Mouse (Mus musculus) hindbrain, embryonic 15.5 days (tissue): ENCODE results near the gene Trpc2. TPM values are rescaled to one million over a fixed set of nuclear protein-coding genes. Genes with fewer than 3 reads are reported as not detected.

Source experiments
- ATAC-seq: fragments of 200-750 bp; cut with Nextera tagmentation; 2 replicates; pipeline ENCODE4 v1.8.0; 2017; ENCODE audit warnings: low read depth, moderate number of reproducible peaks, moderate TSS enrichment; ENCODE audit not compliant: low FRiP score
- H3K27ac ChIP-seq: fragments of 300-500 bp; sonication (generic); replicated peaks from 2 replicates; pipeline ENCODE4 v1.5.1; 2015; ENCODE audit warnings: mild to moderate bottlenecking, inconsistent platforms
- H3K27me3 ChIP-seq: fragments of 300-500 bp; sonication (generic); 2 replicates; pipeline ENCODE4 v1.6.1; 2015; ENCODE audit warnings: control low read depth, inconsistent platforms
- H3K36me3 ChIP-seq: fragments of 300-500 bp; sonication (generic); 2 replicates; pipeline ENCODE4 v1.6.1; 2015; ENCODE audit warnings: control low read depth, inconsistent platforms
- H3K4me1 ChIP-seq: fragments of 300-500 bp; sonication (generic); replicated peaks from 2 replicates; pipeline ENCODE4 v1.6.1; 2015; ENCODE audit warnings: control low read depth, inconsistent platforms
- H3K4me2 ChIP-seq: fragments of 300-500 bp; sonication (generic); 2 replicates; pipeline ENCODE4 v1.6.1; 2015; ENCODE audit warnings: moderate library complexity, mild to moderate bottlenecking, inconsistent platforms
- H3K4me3 ChIP-seq: fragments of 300-500 bp; sonication (generic); 2 replicates; pipeline ENCODE4 v1.5.1; 2015; ENCODE audit warnings: mild to moderate bottlenecking, inconsistent platforms
- H3K9ac ChIP-seq: fragments of 300-500 bp; sonication (generic); 2 replicates; pipeline ENCODE4 v1.6.1; 2015; ENCODE audit warnings: inconsistent platforms
- H3K9me3 ChIP-seq: fragments of 300-500 bp; sonication (generic); 2 replicates; pipeline ENCODE4 v1.6.1; 2016; ENCODE audit warnings: control low read depth, inconsistent platforms
- WGBS: fragments of 180-500 bp; shearing (Covaris S2); methylation state at CpG from one replicate; pipeline ENCODE4 v1.1.7; 2015; 5-methylcytosine and 5-hydroxymethylcytosine counted together
- polyA plus RNA-seq: library from polyadenylated mRNA; unstranded; fragments of >200 nt; fragmentation: Nextera tagmentation; extraction: Ambion mirVana; gene quantifications from 2 replicates; pipeline ENCODE4 v1.2.1, GENCODE M21; 2015

Gene Trpc2
- polyA plus RNA-seq, 1 experiment from 2014 or later = not detected

DNA sequence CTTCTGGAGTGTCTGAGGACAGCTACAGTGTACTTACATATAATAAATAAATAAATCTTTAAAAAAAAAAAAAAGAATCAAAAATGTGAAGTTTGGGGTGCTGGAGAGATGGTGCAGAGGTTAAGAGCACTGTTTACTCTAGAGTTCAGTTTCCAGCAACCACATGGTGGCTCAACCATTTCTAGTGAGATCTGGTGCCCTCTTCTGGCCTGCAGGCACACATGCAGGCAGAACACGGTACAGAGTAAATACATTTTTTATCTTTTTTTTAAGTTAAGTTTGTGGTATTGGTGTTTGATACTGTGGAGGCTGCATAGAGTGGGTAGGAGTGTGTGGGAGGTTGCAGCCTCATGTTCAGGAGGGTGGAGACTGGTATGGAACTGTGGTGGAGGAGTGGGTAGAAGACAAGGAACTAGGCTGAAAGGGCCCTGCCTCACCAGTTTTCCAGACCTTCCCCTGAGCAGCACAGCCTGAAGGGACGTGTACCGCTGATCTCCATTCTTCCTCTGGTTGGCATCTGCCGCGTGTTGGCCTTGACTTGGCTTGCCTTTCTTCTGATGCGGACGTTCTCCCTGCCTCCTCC, 6.1 kb upstream of the Trpc2 start:
- no peak; the same call in 1 of the 2 replicates for ATAC-seq
- peaks cover 67% of the 10 kb centered on the region for H3K36me3 ChIP-seq

DNA sequence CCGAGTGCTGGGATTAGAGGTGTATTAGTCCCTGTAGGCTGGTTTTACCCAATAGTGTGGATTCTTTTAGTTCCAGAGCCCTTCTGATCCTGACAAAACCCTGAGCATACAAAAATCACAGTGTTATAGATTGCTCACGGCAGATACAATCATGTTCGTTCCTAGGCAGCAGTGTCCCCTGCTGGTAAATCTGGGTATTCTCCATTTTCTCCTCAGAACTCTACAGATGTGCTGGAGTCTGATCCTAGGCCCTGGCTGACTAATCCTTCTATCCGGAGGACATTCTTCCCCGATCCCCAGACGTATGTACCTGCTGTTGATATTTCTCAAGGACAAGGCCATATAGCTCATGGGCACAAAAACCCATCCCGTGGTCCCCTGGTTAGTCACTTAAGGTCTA, 4.4 kb upstream of the Trpc2 start:
- Histone ChIP-seq H3K27ac (no peak overlapping the region), H3K36me3 (peaks cover 64% of the 10 kb centered on the region), H3K4me1 (no peaks in the 10 kb centered on the region), H3K27me3 (no peaks in the 10 kb centered on the region), H3K4me2 (no peak overlapping the region), H3K9me3 (no peaks in the 10 kb centered on the region), H3K9ac (no peak overlapping the region), H3K4me3 (no peak overlapping the region)
- WGBS = 79% methylated on average over 7 of the region's 7 CpGs
- no peak; the same call in 1 of the 2 replicates for ATAC-seq

More for the DNA sequence above, 6.1 kb upstream of the Trpc2 start:
- Histone ChIP-seq H3K27ac (no peak overlapping the region), H3K4me1 (no peaks in the 10 kb centered on the region), H3K9ac (no peak overlapping the region), H3K4me2 (no peak overlapping the region), H3K9me3 (no peaks in the 10 kb centered on the region), H3K27me3 (no peaks in the 10 kb centered on the region), H3K4me3 (no peak overlapping the region)
- 84% methylated on average over 7 of the region's 7 CpGs for WGBS

DNA sequence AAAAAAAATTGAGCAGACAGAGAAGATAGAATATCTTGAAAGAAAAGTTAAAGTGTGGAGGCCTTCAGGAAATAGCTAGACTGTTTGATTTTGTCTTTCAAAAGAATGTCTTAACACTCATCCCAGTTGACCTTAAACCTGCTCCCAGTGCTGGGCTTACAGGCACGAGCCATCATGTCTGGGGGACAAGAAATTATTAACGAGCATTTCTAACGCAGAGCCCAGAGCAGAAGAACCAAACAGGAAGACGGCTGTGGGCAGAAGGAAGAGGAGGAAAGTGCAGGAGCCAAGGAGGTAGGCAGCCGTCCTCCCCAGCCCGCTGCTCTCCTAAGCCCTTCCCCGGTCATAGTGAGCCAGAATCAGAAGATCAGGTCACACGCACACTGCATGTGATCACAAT, 2.6 kb upstream of the Trpc2 start:
- no peak for ATAC-seq
- Histone ChIP-seq H3K9ac (no peak overlapping the region), H3K4me2 (no peak overlapping the region), H3K4me1 (no peaks in the 10 kb centered on the region), H3K27ac (no peak overlapping the region), H3K27me3 (no peaks in the 10 kb centered on the region), H3K9me3 (no peaks in the 10 kb centered on the region), H3K4me3 (no peak overlapping the region), H3K36me3 (peaks cover 52% of the 10 kb centered on the region)
- WGBS = 92% methylated on average over 8 of the region's 8 CpGs

DNA sequence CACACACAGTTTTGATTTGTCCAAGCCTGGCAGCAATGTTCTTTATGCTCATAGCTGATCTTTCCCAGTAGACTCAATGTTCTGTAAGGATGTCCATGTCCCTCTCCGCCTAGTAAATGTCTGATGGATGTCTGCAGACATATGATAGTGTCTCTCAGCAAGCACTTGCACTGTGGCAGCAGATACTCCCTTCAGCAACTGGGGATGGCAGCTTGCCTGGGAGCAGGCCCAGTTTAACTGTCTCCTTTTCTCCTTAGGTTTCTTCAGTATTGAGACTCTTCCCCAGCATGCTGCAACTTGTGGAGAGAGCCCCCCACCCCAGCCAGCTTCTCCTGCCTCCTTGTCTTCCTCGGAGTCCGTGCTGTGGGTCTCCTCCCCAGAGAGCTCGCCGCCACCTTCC, 1.1 kb upstream of the Trpc2 start:
- H3K4me2 ChIP-seq = no peak overlapping the region
- peaks cover 44% of the 10 kb centered on the region for H3K36me3 ChIP-seq
- H3K27me3 ChIP-seq = no peaks in the 10 kb centered on the region
- no peaks in the 10 kb centered on the region for H3K9me3 ChIP-seq
- no peak overlapping the region for H3K4me3 ChIP-seq
- no peak overlapping the region for H3K27ac ChIP-seq
- no peak overlapping the region for H3K9ac ChIP-seq
- H3K4me1 ChIP-seq = no peaks in the 10 kb centered on the region
- no peak for ATAC-seq
- 96% methylated on average over 5 of the region's 5 CpGs for WGBS

DNA sequence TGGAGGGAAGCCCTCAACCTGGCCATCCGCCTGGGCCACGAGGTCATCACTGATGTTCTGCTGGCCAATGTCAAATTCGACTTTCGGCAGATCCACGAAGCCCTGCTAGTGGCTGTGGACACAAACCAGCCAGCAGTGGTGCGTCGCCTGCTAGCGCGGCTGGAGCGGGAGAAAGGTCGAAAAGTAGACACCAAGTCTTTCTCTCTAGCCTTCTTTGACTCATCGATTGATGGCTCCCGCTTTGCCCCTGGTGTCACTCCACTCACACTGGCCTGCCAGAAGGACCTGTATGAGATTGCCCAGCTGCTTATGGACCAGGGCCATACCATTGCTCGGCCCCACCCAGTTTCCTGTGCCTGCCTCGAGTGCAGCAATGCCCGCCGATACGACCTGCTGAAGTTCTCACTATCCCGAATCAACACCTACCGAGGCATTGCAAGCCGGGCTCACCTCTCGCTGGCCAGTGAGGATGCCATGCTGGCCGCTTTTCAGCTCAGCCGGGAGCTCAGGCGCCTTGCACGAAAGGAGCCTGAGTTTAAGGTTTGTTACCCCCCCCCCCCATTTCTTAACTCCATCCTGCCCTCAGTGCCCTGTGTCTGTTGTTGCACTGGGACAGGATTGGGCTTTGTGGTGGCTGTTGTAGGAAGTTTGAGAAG, 1.3 kb downstream of the Trpc2 start:
- H3K4me2 ChIP-seq = no peak overlapping the region
- H3K36me3 ChIP-seq = peaks cover 35% of the 10 kb centered on the region

DNA sequence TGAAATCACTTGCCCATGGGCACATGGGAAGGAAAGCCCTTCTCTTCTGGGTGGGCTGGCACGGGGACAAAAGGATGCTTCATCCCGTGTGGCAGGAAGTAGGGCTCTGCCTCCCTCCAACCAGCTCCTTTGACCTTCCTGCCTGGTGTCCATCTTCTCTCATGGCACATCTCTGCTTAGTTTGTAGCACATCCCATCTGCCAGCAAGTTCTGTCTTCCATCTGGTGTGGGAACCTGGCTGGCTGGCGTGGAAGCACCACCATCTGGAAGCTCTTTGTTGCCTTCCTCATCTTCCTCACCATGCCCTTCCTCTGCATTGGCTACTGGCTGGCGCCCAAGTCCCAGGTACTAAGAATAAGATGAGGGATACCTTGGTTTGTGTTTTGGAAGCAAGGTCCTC, 4.4 kb downstream of the Trpc2 start:
- no peak for ATAC-seq
- Histone ChIP-seq H3K27me3 (no peaks in the 10 kb centered on the region), H3K27ac (no peak overlapping the region), H3K4me2 (no peak overlapping the region), H3K9me3 (no peaks in the 10 kb centered on the region), H3K9ac (no peak overlapping the region), H3K4me3 (no peak overlapping the region), H3K4me1 (no peaks in the 10 kb centered on the region), H3K36me3 (peaks cover 13% of the 10 kb centered on the region)
- WGBS = 88% methylated on average over 4 of the region's 4 CpGs

More for the DNA sequence above, 1.3 kb downstream of the Trpc2 start:
- Histone ChIP-seq H3K27ac (no peak overlapping the region), H3K4me1 (no peaks in the 10 kb centered on the region), H3K9ac (no peak overlapping the region), H3K9me3 (no peaks in the 10 kb centered on the region), H3K4me3 (no peak overlapping the region), H3K27me3 (no peaks in the 10 kb centered on the region)
- ATAC-seq = no peak
- WGBS = 93% methylated on average over 26 of the region's 26 CpGs

DNA sequence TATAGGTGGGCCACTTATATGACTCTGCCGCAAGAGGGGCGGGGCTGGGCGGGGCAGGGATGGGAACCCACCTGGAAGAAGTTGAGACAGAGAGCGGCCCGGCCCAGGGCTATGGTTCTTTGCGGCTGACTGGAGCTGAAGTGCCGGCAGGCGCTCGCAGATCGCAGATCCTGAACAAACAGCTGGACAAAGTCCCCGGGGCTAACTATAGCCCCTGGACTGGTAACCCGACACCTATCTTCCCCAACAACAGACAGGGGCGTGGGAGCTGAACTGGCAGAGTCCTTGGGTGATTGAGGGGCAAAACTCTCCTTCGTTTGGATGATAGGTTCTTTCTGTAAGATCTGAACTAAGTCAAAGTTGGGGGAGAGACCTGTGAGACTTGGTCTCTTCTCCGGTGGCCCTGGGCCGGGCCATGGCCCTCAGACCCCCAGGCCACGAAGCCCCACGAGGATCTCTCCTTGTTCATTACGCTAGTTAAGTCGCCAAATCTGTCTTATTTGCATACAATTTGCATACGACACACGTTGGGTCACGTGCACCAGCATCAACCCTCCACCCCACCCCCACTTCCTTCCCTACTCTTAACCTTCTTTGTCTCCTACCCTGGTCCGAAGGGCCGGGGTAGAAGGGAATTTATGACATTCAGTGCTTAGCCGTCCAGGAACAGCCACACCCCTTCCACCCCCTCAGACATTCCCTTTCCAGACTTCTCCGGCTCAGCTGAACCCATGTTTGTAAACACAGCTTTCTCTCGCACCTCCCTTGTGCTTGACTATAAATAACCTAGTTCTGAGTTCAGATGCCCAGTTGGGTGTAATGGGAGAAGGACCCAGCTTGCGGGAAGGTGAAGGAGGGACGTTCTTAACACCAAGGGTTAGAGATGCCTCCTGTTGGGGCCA, 17.1 kb downstream of the Trpc2 start:
- peak overlapping the region; percentile 10 for H3K4me3 ChIP-seq
- H3K9ac ChIP-seq = no peak overlapping the region
- WGBS = 5% methylated on average over 30 of the region's 30 CpGs
- H3K27me3 ChIP-seq = 0 out of 2 replicates have a peak, but pooled peaks cover 3% of the 10 kb centered on the region
- no peak overlapping the region for H3K27ac ChIP-seq
- H3K36me3 ChIP-seq = no peaks in the 10 kb centered on the region
- 0 out of 2 replicates have a peak, but pooled peaks have one; percentile 9 for ATAC-seq
- H3K4me1 ChIP-seq = peaks cover 11% of the 10 kb centered on the region
- H3K4me2 ChIP-seq = peak overlapping the region; percentile 51
- H3K9me3 ChIP-seq = no peaks in the 10 kb centered on the region

DNA sequence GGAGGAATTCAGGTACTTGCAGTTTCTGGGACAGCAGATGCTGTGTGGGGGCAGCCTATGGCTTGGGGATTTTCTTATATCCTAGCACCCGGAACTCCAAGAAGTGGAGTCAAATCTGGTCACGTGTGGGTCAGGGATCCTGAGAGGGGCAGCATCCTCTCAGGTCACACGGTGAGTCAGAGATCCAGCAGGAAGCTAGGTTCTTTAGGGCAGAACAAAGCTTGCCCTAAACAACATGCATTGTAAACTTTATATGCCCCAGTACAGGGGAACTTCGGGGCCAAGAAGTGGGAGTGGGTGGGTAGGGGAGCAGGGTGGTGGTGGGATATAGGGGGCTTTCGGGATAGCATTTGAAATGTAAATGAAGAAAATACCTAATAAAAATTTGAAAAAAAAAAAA, 18.0 kb downstream of the Trpc2 start:
- peaks cover 11% of the 10 kb centered on the region for H3K4me1 ChIP-seq
- no peak overlapping the region for H3K9ac ChIP-seq
- 0 out of 2 replicates have a peak, but pooled peaks cover 3% of the 10 kb centered on the region for H3K27me3 ChIP-seq
- no peak overlapping the region for H3K4me3 ChIP-seq
- no peak overlapping the region for H3K4me2 ChIP-seq
- no peak for ATAC-seq
- no peaks in the 10 kb centered on the region for H3K9me3 ChIP-seq
- 72% methylated on average over 5 of the region's 5 CpGs for WGBS
- no peaks in the 10 kb centered on the region for H3K36me3 ChIP-seq
- H3K27ac ChIP-seq = no peak overlapping the region

DNA sequence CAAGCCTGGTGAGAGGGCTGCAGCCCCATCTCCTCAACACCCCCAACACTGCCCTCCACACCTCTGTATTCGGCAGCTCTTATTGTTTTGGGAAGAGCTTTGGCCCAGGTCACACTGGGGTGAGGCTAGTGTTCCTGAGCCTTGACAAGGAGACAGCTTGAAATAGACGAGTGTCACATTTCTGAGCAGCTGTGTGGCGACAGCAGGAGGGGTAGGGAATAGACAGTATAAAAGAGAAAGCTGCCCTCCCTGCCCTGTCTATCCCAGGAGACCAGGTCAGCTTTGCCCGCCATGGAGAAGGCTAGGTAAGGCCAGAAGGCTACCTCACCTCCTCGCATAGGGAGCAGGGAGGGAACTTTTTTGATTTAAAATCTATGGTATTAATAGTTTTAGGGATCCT, 18.6 kb downstream of the Trpc2 start, which contains the start of gene Art1:
Art1 (plus strand) TSS at position 257 of the 400 bp plus-strand sequence.
- H3K27me3 ChIP-seq = 0 out of 2 replicates have a peak, but pooled peaks cover 3% of the 10 kb centered on the region
- H3K4me1 ChIP-seq = peaks cover 11% of the 10 kb centered on the region
- H3K4me2 ChIP-seq = no peak within 1 kb of the TSS
- H3K36me3 ChIP-seq = no peaks in the 10 kb centered on the region
- no peak within 1 kb of the TSS for H3K4me3 ChIP-seq
- H3K27ac ChIP-seq = no peak within 1 kb of the TSS
- no peak for ATAC-seq
- no peaks in the 10 kb centered on the region for H3K9me3 ChIP-seq
- WGBS = 44% methylated on average over 5 of the region's 5 CpGs
- no peak within 1 kb of the TSS for H3K9ac ChIP-seq

DNA sequence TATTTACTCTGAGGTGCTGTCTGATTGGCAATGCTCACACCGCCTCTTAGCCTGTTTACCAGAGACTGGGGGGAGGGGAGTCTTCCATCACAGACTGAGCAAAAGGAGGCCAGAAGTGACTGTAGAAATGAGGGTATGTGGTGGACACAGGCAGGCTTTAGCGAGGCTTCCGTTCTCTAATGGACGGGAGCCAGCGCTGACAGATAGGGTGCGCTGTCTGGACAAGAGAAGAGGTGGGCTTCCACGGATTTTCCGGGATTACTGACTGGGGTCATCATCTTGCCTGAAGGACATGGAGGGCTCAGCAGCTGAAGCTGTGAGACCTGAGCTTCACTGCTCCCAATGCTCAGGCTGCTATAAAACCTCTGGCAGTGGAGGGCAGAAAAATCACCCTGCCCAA, 19.3 kb downstream of the Trpc2 start:
- 44% methylated on average over 8 of the region's 8 CpGs for WGBS
- H3K4me1 ChIP-seq = peaks cover 16% of the 10 kb centered on the region
- no peak for ATAC-seq

DNA sequence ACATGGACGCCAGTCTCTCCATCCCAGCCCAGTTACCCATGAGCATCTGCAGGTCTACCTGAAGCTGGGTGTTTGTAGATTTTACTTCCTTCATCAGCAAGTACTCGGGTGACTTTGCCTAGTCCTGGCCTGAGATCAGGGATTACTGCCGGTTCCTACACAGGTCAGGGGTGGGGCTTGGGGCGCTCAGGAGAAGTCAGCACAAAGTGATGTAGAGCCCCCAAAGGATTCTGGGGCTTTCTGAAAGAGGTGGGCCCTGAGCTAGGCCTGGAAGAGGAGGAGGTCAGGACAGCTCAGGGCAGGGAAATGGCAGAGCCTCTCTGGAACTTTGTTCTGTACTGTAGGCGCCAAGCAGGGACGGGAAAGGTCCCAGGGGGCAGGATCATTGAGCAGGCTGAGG, 19.8 kb downstream of the Trpc2 start:
- 52% methylated on average over 6 of the region's 6 CpGs for WGBS
- peaks cover 16% of the 10 kb centered on the region for H3K4me1 ChIP-seq
- no peak overlapping the region for H3K9ac ChIP-seq
- H3K36me3 ChIP-seq = no peaks in the 10 kb centered on the region
- H3K27ac ChIP-seq = no peak overlapping the region
- no peak for ATAC-seq
- no peak overlapping the region for H3K4me2 ChIP-seq
- H3K27me3 ChIP-seq = 0 out of 2 replicates have a peak, but pooled peaks cover 3% of the 10 kb centered on the region
- H3K9me3 ChIP-seq = no peaks in the 10 kb centered on the region
- no peak overlapping the region for H3K4me3 ChIP-seq

More for the DNA sequence above, 19.3 kb downstream of the Trpc2 start:
- Histone ChIP-seq H3K4me2 (no peak overlapping the region), H3K27me3 (0 out of 2 replicates have a peak, but pooled peaks cover 3% of the 10 kb centered on the region), H3K9ac (no peak overlapping the region), H3K27ac (no peak overlapping the region), H3K9me3 (no peaks in the 10 kb centered on the region), H3K36me3 (no peaks in the 10 kb centered on the region), H3K4me3 (no peak overlapping the region)

DNA sequence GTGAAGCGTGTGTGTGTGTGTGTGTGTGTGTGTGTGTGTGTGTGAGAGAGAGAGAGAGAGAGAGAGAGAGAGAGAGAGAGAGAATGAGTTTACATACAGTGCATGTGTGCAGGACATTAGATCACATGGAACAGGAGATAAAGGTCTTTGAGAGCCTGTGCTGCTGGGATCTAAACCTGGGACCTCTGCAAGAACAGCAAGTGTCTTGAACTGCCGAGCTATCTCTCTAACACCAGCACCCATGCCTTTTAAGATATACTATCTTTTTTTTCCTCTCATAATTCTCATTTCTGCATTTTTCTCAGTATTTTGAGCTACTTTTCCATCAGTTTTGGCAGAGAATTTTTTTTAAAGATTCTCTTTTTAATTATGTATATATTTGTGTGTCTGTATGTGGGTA, 20.6 kb downstream of the Trpc2 start:
- 93% methylated on average over 2 of the region's 2 CpGs for WGBS
- no peak overlapping the region for H3K9ac ChIP-seq
- peaks cover 16% of the 10 kb centered on the region for H3K4me1 ChIP-seq
- no peak overlapping the region for H3K4me2 ChIP-seq
- no peaks in the 10 kb centered on the region for H3K9me3 ChIP-seq
- H3K27me3 ChIP-seq = 0 out of 2 replicates have a peak, but pooled peaks cover 3% of the 10 kb centered on the region
- no peak overlapping the region for H3K4me3 ChIP-seq
- no peak for ATAC-seq
- H3K36me3 ChIP-seq = no peaks in the 10 kb centered on the region
- H3K27ac ChIP-seq = no peak overlapping the region
